Mouse (Mus musculus): ENCODE results near the gene Nbea. TPM values are rescaled to one million over a fixed set of nuclear protein-coding genes. Genes with fewer than 3 reads are reported as not detected.

The Nbea gene
- polyA plus RNA-seq, 1 experiment: 3.6 TPM

DNA sequence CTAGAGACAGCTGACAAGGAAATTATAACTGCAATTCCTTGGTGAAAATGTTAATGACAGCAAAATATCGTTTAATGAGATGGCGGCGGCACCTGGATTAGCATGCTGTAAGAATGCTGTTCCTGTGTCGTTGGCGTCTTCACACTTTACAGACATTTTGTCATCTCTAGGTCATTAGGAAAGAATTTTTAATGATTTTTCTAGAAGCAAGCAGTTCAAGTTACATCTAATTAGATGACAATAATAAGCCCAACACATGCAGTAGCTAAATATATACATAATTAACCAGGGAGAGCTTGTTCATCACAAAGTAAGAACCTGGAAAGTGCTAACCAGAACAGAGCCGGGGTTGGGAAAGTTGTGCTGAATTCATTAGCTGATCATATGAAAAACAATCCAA lies 469.2 kb downstream of the Nbea start:
- H3K4me2 ChIP-seq (ENCODE audit: low read depth): no peak overlapping the region
- no peaks in the 10 kb centered on the region for H3K79me2 ChIP-seq (ENCODE audit: control insufficient read depth, insufficient read depth)
- H3ac ChIP-seq (ENCODE audit: control insufficient read depth, insufficient read length): no peak overlapping the region
- TF ChIP-seq POLR2A (IDR thresholded peaks at IDR 0.05; ENCODE audit: insufficient read length, low read depth) (no peak), TCF12 (IDR thresholded peaks at IDR 0.05; ENCODE audit: insufficient read depth, poor library complexity, severe bottlenecking) (no peak), SRF (IDR thresholded peaks at IDR 0.05; ENCODE audit: control insufficient read depth, insufficient read length, low read depth) (no peak), MYOG (IDR thresholded peaks at IDR 0.05; ENCODE audit: control insufficient read depth in 1 of 3, insufficient read depth in 1 of 3, insufficient read length in 2 of 3, low read depth in 2 of 3) (no peak), TCF3 (IDR thresholded peaks at IDR 0.05; ENCODE audit: insufficient read length, low read depth) (no peak)
- no peak overlapping the region for H3K4me3 ChIP-seq
- no peaks in the 10 kb centered on the region for H3K27me3 ChIP-seq (ENCODE audit: control insufficient read depth, insufficient read depth, insufficient read length)
- no peaks in the 10 kb centered on the region for H3K36me3 ChIP-seq (ENCODE audit: control insufficient read depth, insufficient read depth)

DNA sequence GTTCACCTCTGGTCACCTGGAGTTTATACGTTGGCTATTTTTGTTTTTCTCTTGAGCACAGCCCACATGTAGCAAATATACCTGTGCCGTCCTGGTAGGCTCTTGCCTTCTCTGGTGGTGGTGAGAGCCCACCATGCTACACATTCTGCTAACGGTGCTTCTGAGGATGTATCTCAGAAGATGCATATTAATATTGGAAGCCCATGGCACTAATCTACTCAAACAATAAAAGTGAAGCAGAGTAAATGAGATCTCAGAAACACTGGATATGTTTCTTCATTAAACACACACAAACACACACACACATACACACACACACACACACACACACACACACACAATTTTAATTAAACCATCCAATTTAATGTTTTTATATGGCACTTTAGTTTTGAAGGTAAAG lies 469.6 kb downstream of the Nbea start:
- Histone ChIP-seq H3K4me3 (no peak overlapping the region), H3K27me3 (ENCODE audit: control insufficient read depth, insufficient read depth, insufficient read length) (no peaks in the 10 kb centered on the region), H3K4me2 (ENCODE audit: low read depth) (no peak overlapping the region), H3ac (ENCODE audit: control insufficient read depth, insufficient read length) (no peak overlapping the region), H3K36me3 (ENCODE audit: control insufficient read depth, insufficient read depth) (no peaks in the 10 kb centered on the region), H3K79me2 (ENCODE audit: control insufficient read depth, insufficient read depth) (no peaks in the 10 kb centered on the region)
- TF ChIP-seq POLR2AphosphoS2 (IDR thresholded peaks at IDR 0.05; ENCODE audit: insufficient read length, low read depth): no peak
- no peak for TF ChIP-seq MYOD1 (IDR thresholded peaks at IDR 0.05; ENCODE audit: control insufficient read depth in 1 of 3, insufficient read length in 2 of 3, low read depth in 2 of 3)

DNA sequence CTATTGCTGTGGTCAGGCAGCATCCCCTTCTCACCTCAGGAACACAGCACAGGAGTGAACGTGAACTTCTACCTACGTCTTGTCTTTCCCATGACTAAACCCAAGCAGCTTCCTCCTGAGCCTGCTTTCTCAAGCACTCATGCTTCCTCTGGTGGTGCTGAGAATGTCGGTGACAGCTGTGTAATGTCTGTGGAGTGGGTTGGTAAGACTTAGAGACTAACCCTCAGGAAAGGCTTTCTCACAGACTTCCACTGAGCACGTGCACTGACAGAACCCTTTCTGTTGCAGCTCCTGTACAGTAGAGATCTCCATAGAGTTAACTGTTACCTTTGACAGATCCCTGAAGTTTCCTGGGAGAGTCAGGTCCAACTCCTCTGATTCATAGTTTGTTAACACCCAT lies 473.2 kb downstream of the Nbea start:
- TF ChIP-seq POLR2A (IDR thresholded peaks at IDR 0.05; ENCODE audit: insufficient read length, low read depth): no peak
- no peak for TF ChIP-seq CEBPB (IDR thresholded peaks at IDR 0.05; ENCODE audit: insufficient read depth, poor library complexity, severe bottlenecking)
- TF ChIP-seq TCF3 (IDR thresholded peaks at IDR 0.05; ENCODE audit: insufficient read length, low read depth): no peak
- TF ChIP-seq USF1 (IDR thresholded peaks at IDR 0.05; ENCODE audit: low read depth): no peak
- no peak for TF ChIP-seq MAX (IDR thresholded peaks at IDR 0.05; ENCODE audit: low read depth)
- TF ChIP-seq TCF12 (IDR thresholded peaks at IDR 0.05; ENCODE audit: insufficient read depth, poor library complexity, severe bottlenecking): no peak
- TF ChIP-seq SRF (IDR thresholded peaks at IDR 0.05; ENCODE audit: control insufficient read depth, insufficient read length, low read depth): no peak
- no peaks in the 10 kb centered on the region for H3K79me2 ChIP-seq (ENCODE audit: control insufficient read depth, insufficient read depth)
- H3ac ChIP-seq (ENCODE audit: control insufficient read depth, insufficient read length): no peak overlapping the region
- H3K27me3 ChIP-seq (ENCODE audit: control insufficient read depth, insufficient read depth, insufficient read length): no peaks in the 10 kb centered on the region
- no peaks in the 10 kb centered on the region for H3K36me3 ChIP-seq (ENCODE audit: control insufficient read depth, insufficient read depth)
- no peak overlapping the region for H3K4me3 ChIP-seq
- no peak overlapping the region for H3K4me2 ChIP-seq (ENCODE audit: low read depth)

DNA sequence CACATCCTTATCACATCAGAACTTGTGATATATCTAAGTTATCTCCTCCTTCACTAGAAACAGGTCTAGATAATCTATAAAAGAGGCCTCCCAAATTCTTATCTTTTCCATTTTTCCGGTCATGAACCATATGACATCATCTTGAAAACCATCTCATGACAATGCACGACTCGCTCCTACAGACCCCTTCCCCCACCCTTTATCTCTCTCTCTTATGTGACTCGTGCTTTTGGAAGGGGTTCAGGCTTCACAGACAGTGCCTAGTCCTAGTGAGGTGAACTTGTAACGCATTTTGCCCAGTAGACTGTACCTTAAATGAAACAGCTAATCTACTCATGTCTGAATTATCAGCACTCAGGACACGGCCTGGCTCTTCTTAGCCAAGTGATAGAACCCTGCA lies 481.9 kb downstream of the Nbea start:
- no peaks in the 10 kb centered on the region for H3K36me3 ChIP-seq (ENCODE audit: control insufficient read depth, insufficient read depth)
- no peak overlapping the region for H3ac ChIP-seq (ENCODE audit: control insufficient read depth, insufficient read length)
- no peak for TF ChIP-seq E2F4 (IDR thresholded peaks at IDR 0.05; ENCODE audit: insufficient read depth)
- no peak for TF ChIP-seq REST (IDR thresholded peaks at IDR 0.05; ENCODE audit: insufficient read depth, insufficient read length)
- no peak for TF ChIP-seq CEBPB (IDR thresholded peaks at IDR 0.05; ENCODE audit: insufficient read depth, poor library complexity, severe bottlenecking)
- TF ChIP-seq MAX (IDR thresholded peaks at IDR 0.05; ENCODE audit: low read depth): no peak
- TF ChIP-seq SRF (IDR thresholded peaks at IDR 0.05; ENCODE audit: control insufficient read depth, insufficient read length, low read depth): no peak
- TF ChIP-seq MYOD1 (IDR thresholded peaks at IDR 0.05; ENCODE audit: control insufficient read depth in 1 of 3, insufficient read length in 2 of 3, low read depth in 2 of 3): no peak
- no peak for TF ChIP-seq USF1 (IDR thresholded peaks at IDR 0.05; ENCODE audit: low read depth)
- TF ChIP-seq TCF12 (IDR thresholded peaks at IDR 0.05; ENCODE audit: insufficient read depth, poor library complexity, severe bottlenecking): no peak
- TF ChIP-seq POLR2A (IDR thresholded peaks at IDR 0.05; ENCODE audit: insufficient read length, low read depth): no peak
- TF ChIP-seq TCF3 (IDR thresholded peaks at IDR 0.05; ENCODE audit: insufficient read length, low read depth): no peak
- no peak for TF ChIP-seq MYOG (IDR thresholded peaks at IDR 0.05; ENCODE audit: control insufficient read depth in 1 of 3, insufficient read depth in 1 of 3, insufficient read length in 2 of 3, low read depth in 2 of 3)
- TF ChIP-seq POLR2AphosphoS2 (IDR thresholded peaks at IDR 0.05; ENCODE audit: insufficient read length, low read depth): no peak
- H3K27me3 ChIP-seq (ENCODE audit: control insufficient read depth, insufficient read depth, insufficient read length): no peaks in the 10 kb centered on the region
- H3K79me2 ChIP-seq (ENCODE audit: control insufficient read depth, insufficient read depth): no peaks in the 10 kb centered on the region
- no peak overlapping the region for H3K4me3 ChIP-seq
- no peak overlapping the region for H3K4me2 ChIP-seq (ENCODE audit: low read depth)

DNA sequence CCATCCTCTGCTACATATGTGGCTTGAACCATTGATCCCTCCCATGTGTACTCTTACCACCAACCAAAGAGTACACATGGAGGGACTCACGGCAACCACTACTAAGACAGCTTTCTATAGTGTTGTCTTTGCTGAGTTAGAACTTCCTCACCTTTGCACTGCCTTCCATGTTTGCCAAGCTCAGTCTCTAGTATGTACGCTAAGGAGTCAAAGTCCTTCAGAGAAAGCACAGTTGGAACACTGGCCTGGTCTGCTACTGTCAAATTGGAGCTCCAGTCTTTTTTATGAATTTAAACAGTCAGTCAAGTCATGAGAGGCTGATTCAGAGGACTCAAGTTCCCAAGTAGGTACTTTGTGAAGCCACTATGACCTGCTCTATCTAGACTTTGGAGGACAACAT lies 486.3 kb downstream of the Nbea start:
- H3K4me2 ChIP-seq (ENCODE audit: low read depth): no peak overlapping the region
- no peak for TF ChIP-seq MYOG (IDR thresholded peaks at IDR 0.05; ENCODE audit: control insufficient read depth in 1 of 3, insufficient read depth in 1 of 3, insufficient read length in 2 of 3, low read depth in 2 of 3)
- no peak for TF ChIP-seq TCF12 (IDR thresholded peaks at IDR 0.05; ENCODE audit: insufficient read depth, poor library complexity, severe bottlenecking)
- TF ChIP-seq MAX (IDR thresholded peaks at IDR 0.05; ENCODE audit: low read depth): no peak
- TF ChIP-seq POLR2AphosphoS2 (IDR thresholded peaks at IDR 0.05; ENCODE audit: insufficient read length, low read depth): no peak
- no peak for TF ChIP-seq MYOD1 (IDR thresholded peaks at IDR 0.05; ENCODE audit: control insufficient read depth in 1 of 3, insufficient read length in 2 of 3, low read depth in 2 of 3)
- no peak for TF ChIP-seq POLR2A (IDR thresholded peaks at IDR 0.05; ENCODE audit: insufficient read length, low read depth)
- TF ChIP-seq TCF3 (IDR thresholded peaks at IDR 0.05; ENCODE audit: insufficient read length, low read depth): no peak
- no peak for TF ChIP-seq CEBPB (IDR thresholded peaks at IDR 0.05; ENCODE audit: insufficient read depth, poor library complexity, severe bottlenecking)
- TF ChIP-seq E2F4 (IDR thresholded peaks at IDR 0.05; ENCODE audit: insufficient read depth): no peak
- no peak for TF ChIP-seq USF1 (IDR thresholded peaks at IDR 0.05; ENCODE audit: low read depth)
- TF ChIP-seq SRF (IDR thresholded peaks at IDR 0.05; ENCODE audit: control insufficient read depth, insufficient read length, low read depth): no peak
- TF ChIP-seq REST (IDR thresholded peaks at IDR 0.05; ENCODE audit: insufficient read depth, insufficient read length): no peak
- H3K27me3 ChIP-seq (ENCODE audit: control insufficient read depth, insufficient read depth, insufficient read length): no peaks in the 10 kb centered on the region
- no peak overlapping the region for H3ac ChIP-seq (ENCODE audit: control insufficient read depth, insufficient read length)
- H3K36me3 ChIP-seq (ENCODE audit: control insufficient read depth, insufficient read depth): no peaks in the 10 kb centered on the region
- no peaks in the 10 kb centered on the region for H3K79me2 ChIP-seq (ENCODE audit: control insufficient read depth, insufficient read depth)
- no peak overlapping the region for H3K4me3 ChIP-seq

Data from myocyte (in vitro differentiated cells).